Mouse (Mus musculus) neural tube, embryonic 12.5 days (tissue): Measurements from ENCODE around the gene Cyp2b10. TPM values are rescaled to one million over a fixed set of nuclear protein-coding genes. Genes with fewer than 3 reads are reported as not detected.
"Not testable (repeated sequence)": the region's sequence is repeated elsewhere in the genome, so short reads cannot be mapped to it uniquely, and the experiment has no call there.

Experiments
- ATAC-seq: fragments of 200-750 bp; cut with Nextera tagmentation; 2 replicates; pipeline ENCODE4 v1.8.0; 2017; ENCODE audit warnings: low read depth, mild to moderate bottlenecking, moderate TSS enrichment, moderate library complexity; ENCODE audit not compliant: low FRiP score
- H3K27ac ChIP-seq: fragments of 300-500 bp; sonication (generic); 2 replicates; pipeline ENCODE4 v1.5.1; 2016
- H3K27me3 ChIP-seq: fragments of 300-500 bp; sonication (generic); replicated peaks from 2 replicates; pipeline ENCODE4 v1.6.1; 2016; ENCODE audit warnings: mild to moderate bottlenecking
- H3K36me3 ChIP-seq: fragments of 300-500 bp; sonication (generic); 2 replicates; pipeline ENCODE4 v1.6.1; 2016; ENCODE audit warnings: mild to moderate bottlenecking
- H3K4me1 ChIP-seq: fragments of 300-500 bp; sonication (generic); 2 replicates; pipeline ENCODE4 v1.6.1; 2016
- H3K4me2 ChIP-seq: fragments of 300-500 bp; sonication (generic); replicated peaks from 2 replicates; pipeline ENCODE4 v1.6.1; 2016; ENCODE audit warnings: mild to moderate bottlenecking
- H3K4me3 ChIP-seq: fragments of 300-500 bp; sonication (generic); 2 replicates; pipeline ENCODE4 v1.5.1; 2016
- H3K9ac ChIP-seq: fragments of 300-500 bp; sonication (generic); 2 replicates; pipeline ENCODE4 v1.6.1; 2016; ENCODE audit warnings: mild to moderate bottlenecking
- H3K9me3 ChIP-seq: fragments of 300-500 bp; sonication (generic); 2 replicates; pipeline ENCODE4 v1.6.1; 2016; ENCODE audit warnings: mild to moderate bottlenecking
- WGBS: fragments of 180-500 bp; shearing (Covaris S2); methylation state at CpG from one replicate; pipeline ENCODE4 v1.1.7; 2016; 5-methylcytosine and 5-hydroxymethylcytosine counted together
- polyA plus RNA-seq: library from polyadenylated mRNA; unstranded; fragments of >200 nt; fragmentation: Nextera tagmentation; extraction: Ambion mirVana; gene quantifications from 2 replicates; pipeline ENCODE4 v1.2.1, GENCODE M21; 2016

The Cyp2b10 gene
- polyA plus RNA-seq, 1 experiment from 2014 or later, result not detected

DNA sequence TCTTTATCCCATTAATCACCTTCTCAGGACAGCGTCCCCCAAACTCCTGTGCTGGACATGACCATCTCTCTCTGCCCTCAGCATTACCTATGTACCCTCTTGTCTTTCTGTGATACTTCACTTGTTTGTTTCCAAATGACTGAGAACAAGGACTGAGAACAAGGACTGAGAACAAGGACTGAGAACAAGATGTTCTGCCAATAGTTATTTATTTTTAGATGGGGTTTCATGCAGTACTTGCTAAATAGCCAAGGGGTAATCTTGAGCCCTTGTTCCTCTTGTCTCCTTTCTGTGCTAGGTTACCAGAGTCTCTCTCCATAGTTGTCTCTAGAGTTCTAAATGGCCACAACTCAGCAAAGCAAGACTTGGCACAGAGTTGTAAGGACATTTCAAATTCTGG is 13.1 kb upstream of the Cyp2b10 start:
- H3K4me3 ChIP-seq, result no peak overlapping the region
- H3K4me2 ChIP-seq, result no peak overlapping the region
- no peak overlapping the region for H3K27ac ChIP-seq
- H3K9ac ChIP-seq, result no peak overlapping the region
- no peaks in the 10 kb centered on the region for H3K36me3 ChIP-seq
- no peaks in the 10 kb centered on the region for H3K4me1 ChIP-seq
- no peaks in the 10 kb centered on the region for H3K9me3 ChIP-seq
- no peak for ATAC-seq
- H3K27me3 ChIP-seq, result no peaks in the 10 kb centered on the region
- 86% methylated on average over 1 of the region's 1 CpGs for WGBS

DNA sequence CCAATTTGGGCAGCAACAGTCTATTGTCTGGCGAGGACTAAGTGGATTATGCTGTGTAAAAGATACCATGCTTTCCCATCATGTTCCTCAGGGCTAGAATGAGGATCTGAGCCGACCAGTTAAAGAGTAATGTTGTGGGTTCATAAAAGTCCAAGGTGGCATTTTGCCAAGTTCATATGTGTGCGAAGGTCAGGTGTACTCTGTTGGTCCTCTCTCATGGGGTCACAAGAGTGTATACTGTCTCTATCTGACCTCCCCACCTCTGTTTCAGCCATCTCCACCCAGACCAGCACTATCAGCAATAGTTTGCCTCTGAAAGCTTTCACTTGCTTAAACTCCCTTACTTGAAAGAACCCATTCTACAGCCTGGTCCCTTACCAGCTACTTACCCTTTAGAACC is 9.7 kb upstream of the Cyp2b10 start:
- Histone ChIP-seq H3K4me3 (no peak overlapping the region), H3K27ac (no peak overlapping the region), H3K27me3 (no peaks in the 10 kb centered on the region), H3K36me3 (no peaks in the 10 kb centered on the region), H3K4me2 (no peak overlapping the region), H3K9ac (no peak overlapping the region), H3K4me1 (no peaks in the 10 kb centered on the region), H3K9me3 (no peaks in the 10 kb centered on the region)
- no peak for ATAC-seq
- WGBS, result 84% methylated on average over 3 of the region's 3 CpGs

DNA sequence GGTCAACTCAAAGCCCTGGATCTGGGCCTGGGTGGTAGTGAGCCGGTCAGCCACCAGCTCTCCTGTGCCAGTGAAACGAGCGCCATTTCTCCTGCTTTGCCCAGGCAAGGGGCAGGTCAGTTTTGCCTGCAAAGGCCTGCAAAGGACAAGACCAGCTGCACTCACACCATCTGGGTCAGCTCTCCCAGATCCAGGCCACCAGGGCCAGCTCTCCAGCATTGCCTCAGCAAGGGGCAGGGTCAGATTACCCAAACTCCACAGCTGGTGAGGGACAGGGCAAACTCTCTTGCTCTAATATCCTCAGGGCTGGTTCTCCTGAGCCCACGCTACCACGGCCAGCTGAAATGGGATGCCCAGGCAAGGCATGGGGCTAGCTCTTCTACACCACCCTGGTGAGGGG is 4.3 kb upstream of the Cyp2b10 start:
- H3K4me3 ChIP-seq, result no peak overlapping the region

DNA sequence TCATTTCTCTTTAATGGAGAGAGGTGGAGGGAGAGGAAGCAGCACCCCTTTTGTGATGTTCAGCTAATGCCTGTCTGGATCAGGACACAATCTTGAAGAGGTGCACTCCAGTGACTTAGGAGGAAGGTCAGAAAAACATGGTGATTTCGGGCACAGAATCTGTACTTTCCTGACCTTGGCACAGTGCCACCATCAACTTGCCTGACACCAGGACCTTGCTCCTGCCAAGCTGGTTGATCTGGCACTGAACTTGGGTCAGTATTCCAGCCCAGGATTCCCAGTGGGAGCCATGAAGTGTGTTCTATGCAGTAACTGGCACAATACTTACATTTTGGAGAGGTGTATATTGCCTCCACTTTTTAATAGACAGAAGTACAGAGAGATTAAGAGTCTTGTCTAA is 2.3 kb upstream of the Cyp2b10 start:
- ATAC-seq, result no peak
- no peak overlapping the region for H3K9ac ChIP-seq
- H3K27me3 ChIP-seq, result no peaks in the 10 kb centered on the region
- no peaks in the 10 kb centered on the region for H3K4me1 ChIP-seq
- H3K4me3 ChIP-seq, result no peak overlapping the region
- H3K27ac ChIP-seq, result no peak overlapping the region
- WGBS, result 88% methylated on average over 1 of the region's 1 CpGs
- H3K4me2 ChIP-seq, result no peak overlapping the region
- H3K9me3 ChIP-seq, result no peaks in the 10 kb centered on the region
- no peaks in the 10 kb centered on the region for H3K36me3 ChIP-seq

More for the DNA sequence above, 4.3 kb upstream of the Cyp2b10 start:
- Histone ChIP-seq H3K9ac (no peak overlapping the region), H3K27me3 (no peaks in the 10 kb centered on the region), H3K4me2 (no peak overlapping the region), H3K9me3 (no peaks in the 10 kb centered on the region), H3K4me1 (no peaks in the 10 kb centered on the region), H3K27ac (no peak overlapping the region), H3K36me3 (no peaks in the 10 kb centered on the region)
- ATAC-seq, result no peak
- WGBS, result 80% methylated on average over 5 of the region's 5 CpGs

DNA sequence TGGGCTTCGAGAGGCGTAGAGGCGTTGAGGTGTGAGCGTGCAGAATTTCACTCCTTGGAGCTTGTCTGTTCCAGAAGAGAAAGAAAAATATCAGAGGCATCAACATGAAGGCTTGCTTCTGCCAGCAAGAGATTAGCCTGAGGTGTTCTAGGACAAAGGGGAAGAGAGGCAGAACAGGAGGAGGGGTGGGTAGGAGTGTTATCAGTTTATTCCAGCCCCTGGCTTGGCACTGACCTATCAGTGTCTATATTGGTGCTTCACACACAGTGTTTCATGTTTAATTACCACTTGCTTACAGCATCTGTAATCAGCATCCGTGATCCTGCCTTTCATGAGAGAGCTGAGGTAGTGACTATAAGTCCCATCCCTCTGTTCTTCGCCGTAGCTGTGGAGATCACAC is 644 bp downstream of the Cyp2b10 start:
- H3K4me1 ChIP-seq, result no peaks in the 10 kb centered on the region
- H3K4me2 ChIP-seq, result no peak overlapping the region
- no peaks in the 10 kb centered on the region for H3K36me3 ChIP-seq
- ATAC-seq, result no peak
- no peak overlapping the region for H3K4me3 ChIP-seq
- no peaks in the 10 kb centered on the region for H3K9me3 ChIP-seq
- H3K9ac ChIP-seq, result no peak overlapping the region
- no peak overlapping the region for H3K27ac ChIP-seq
- 88% methylated on average over 7 of the region's 7 CpGs for WGBS
- no peaks in the 10 kb centered on the region for H3K27me3 ChIP-seq

DNA sequence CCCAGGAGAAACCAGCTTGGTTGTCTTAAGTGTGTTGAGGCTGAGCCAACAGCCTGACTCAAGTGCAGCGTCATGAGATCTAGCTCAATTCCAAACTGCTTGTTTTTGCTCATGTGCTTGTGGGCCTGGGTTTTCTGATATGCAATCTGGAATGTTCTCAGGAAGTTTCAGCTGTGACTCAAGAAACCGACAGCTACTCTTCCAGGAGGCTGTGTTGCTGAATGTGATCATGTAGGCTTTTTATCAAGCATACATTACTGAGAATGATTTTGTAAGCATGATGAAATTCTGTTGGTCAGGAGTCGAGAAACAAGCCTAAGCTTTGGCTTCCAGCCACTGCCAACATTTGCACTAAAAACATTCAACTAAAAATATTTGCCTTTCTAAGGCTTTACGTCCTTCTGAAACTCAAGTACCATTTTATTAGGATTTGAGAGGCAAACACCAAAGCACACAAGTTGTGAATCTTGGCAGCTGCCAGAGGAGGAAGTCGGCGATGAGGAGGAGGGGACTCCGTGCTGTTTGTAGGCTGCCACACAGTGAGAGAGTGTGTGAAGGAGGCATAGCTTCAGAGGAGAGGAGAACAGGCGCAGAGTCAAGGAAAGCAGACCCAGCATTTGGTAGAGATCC is 4.8 kb downstream of the Cyp2b10 start:
- Histone ChIP-seq H3K36me3 (no peaks in the 10 kb centered on the region), H3K27ac (no peak overlapping the region), H3K27me3 (no peaks in the 10 kb centered on the region), H3K4me2 (no peak overlapping the region), H3K4me1 (no peaks in the 10 kb centered on the region), H3K4me3 (no peak overlapping the region), H3K9ac (no peak overlapping the region), H3K9me3 (peaks cover 5% of the 10 kb centered on the region; the same call in 1 of the 2 replicates)
- ATAC-seq, result no peak
- 76% methylated on average over 8 of the region's 8 CpGs for WGBS

DNA sequence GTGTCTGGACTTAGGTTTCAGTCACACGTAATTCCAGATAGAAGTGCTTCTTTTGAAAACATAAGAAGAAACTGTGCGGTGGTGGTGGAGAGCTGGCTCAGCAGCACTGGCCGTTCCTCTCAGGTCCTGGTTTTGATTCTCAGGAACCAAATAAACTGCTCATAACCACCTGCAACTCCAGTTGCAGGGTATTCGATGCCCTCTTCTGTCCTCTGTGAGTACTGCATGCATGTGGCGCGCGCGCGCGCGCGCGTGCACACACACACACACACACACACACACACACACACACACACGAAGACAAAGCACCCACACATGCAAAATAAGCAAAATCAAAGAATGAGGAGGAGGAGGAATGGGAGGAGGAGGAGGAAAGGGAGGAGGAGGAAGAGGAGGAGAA is 5.7 kb downstream of the Cyp2b10 start:
- WGBS, result 50% methylated on average over 14 of the region's 14 CpGs
- Histone ChIP-seq H3K27me3 (no peaks in the 10 kb centered on the region), H3K36me3 (no peaks in the 10 kb centered on the region), H3K9me3 (peaks cover 5% of the 10 kb centered on the region; the same call in 1 of the 2 replicates), H3K4me2 (no peak overlapping the region), H3K9ac (no peak overlapping the region), H3K4me3 (no peak overlapping the region), H3K27ac (no peak overlapping the region), H3K4me1 (no peaks in the 10 kb centered on the region)
- ATAC-seq, result no peak

DNA sequence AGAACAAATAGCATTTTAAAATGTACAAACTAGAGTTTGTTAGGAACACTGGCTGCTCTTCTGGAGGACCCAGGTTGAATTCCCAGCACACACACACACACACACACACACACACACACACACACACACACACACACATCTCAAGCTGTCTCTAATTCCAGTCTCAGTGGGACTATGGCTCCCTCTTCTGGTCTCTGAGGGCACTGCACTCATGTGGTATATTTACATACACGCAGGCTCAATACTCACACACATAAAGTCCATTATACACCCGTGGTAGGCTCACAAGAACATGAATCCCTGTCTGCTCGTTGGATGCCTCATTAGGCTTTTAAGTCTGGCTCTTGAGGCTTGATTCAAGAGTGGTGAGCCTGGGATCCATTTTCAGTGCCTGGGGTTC is 6.6 kb downstream of the Cyp2b10 start:
- Histone ChIP-seq H3K9me3 (peaks cover 5% of the 10 kb centered on the region; the same call in 1 of the 2 replicates), H3K4me2 (no peak overlapping the region), H3K27me3 (no peaks in the 10 kb centered on the region), H3K4me1 (no peaks in the 10 kb centered on the region), H3K4me3 (no peak overlapping the region), H3K9ac (no peak overlapping the region), H3K36me3 (no peaks in the 10 kb centered on the region), H3K27ac (no peak overlapping the region)
- 53% methylated on average over 3 of the region's 3 CpGs for WGBS
- no peak for ATAC-seq

DNA sequence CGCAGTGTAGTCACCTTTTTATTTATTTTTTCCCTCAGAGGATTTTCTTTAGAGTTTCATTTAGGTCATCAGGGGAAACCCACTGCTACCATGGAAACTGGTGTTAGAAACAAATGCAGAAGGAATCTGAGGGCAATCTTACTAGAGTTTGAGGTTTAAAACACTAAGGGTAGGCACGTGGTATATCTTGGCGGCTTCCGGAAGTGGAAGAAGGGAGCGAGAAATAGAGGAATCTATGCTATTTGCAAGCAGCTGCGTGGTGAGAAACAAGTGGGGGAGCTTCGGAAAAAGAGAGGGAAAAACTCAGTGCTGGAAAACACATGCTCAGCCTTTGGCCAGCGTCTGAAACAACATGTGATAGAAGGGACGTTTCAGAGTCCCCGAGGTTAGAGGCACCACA is 7.1 kb downstream of the Cyp2b10 start:
- no peaks in the 10 kb centered on the region for H3K4me1 ChIP-seq
- WGBS, result 78% methylated on average over 10 of the region's 10 CpGs

DNA sequence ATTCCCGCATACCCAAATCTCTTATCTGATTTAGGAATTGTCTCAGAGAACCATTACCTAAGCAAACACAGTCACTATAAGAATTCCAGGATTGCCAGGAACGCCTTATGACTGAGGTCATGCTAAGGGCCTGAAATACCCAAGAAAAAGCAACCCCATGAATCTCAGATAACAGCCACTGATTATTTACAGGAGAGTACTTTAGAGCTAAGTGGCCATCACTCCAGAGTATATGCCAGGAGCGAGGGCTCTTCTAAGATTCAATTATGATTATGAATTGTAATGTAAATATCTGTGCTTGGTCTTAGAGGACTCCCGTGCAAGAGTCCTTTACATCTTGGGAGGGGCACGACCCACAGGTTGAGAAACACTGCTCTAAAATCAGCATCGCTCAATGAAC is 10.0 kb downstream of the Cyp2b10 start:
- no peak overlapping the region for H3K27ac ChIP-seq
- no peak overlapping the region for H3K4me3 ChIP-seq
- H3K9ac ChIP-seq, result no peak overlapping the region
- no peaks in the 10 kb centered on the region for H3K27me3 ChIP-seq
- 77% methylated on average over 6 of the region's 6 CpGs for WGBS
- H3K36me3 ChIP-seq, result no peaks in the 10 kb centered on the region
- H3K4me2 ChIP-seq, result no peak overlapping the region
- H3K9me3 ChIP-seq, result peaks cover 5% of the 10 kb centered on the region; the same call in 1 of the 2 replicates
- ATAC-seq, result no peak
- H3K4me1 ChIP-seq, result no peaks in the 10 kb centered on the region

More for the DNA sequence above, 7.1 kb downstream of the Cyp2b10 start:
- Histone ChIP-seq H3K27ac (no peak overlapping the region), H3K4me2 (no peak overlapping the region), H3K36me3 (no peaks in the 10 kb centered on the region), H3K9me3 (peaks cover 5% of the 10 kb centered on the region; the same call in 1 of the 2 replicates), H3K27me3 (no peaks in the 10 kb centered on the region), H3K9ac (no peak overlapping the region), H3K4me3 (no peak overlapping the region)
- ATAC-seq, result no peak

DNA sequence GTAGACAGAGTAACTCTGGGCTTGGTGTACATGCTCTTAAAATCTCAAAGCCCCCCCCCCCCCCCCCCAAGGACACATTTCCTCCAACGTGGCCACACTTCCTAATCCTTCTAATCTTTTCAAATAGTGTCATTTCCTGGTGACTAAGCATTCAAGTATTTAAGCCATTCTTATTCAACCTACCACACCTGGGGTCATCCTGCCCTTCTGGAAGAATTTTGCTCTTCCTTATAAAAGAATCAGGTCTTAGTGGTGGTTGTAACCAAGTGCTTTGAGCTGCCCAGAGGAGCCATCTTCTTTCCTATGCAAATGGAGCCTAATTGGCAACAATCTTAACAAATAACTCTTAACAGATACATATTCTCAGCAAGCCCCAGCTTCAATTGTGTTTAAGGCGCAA is 12.6 kb downstream of the Cyp2b10 start:
- Histone ChIP-seq H3K4me3 (no peak overlapping the region), H3K27me3 (no peaks in the 10 kb centered on the region), H3K4me2 (no peak overlapping the region), H3K4me1 (no peaks in the 10 kb centered on the region), H3K9ac (no peak overlapping the region), H3K27ac (no peak overlapping the region), H3K36me3 (no peaks in the 10 kb centered on the region), H3K9me3 (0 out of 2 replicates have a peak, but pooled peaks cover 11% of the 10 kb centered on the region)
- 77% methylated on average over 2 of the region's 2 CpGs for WGBS
- no peak for ATAC-seq

DNA sequence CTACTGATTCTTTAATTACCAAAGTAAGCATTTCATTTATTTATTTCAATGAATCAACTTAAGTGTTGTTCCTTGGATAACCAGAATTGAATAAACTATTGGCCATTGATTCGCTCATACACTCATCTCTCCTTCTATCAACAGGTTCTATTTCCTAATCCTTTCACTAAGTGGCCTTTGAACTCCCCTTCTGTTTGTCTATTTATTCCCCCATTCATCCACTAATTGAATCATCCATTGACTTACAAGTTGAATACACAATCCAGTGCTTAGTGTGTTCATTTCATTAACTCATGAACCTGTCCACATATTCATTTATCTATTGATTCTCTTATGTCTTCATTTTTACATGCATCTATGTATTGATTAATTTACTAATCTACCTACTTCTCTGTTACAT is 18.7 kb downstream of the Cyp2b10 start:
- no peak overlapping the region for H3K9ac ChIP-seq
- H3K4me3 ChIP-seq, result no peak overlapping the region
- H3K36me3 ChIP-seq, result no peaks in the 10 kb centered on the region
- no peaks in the 10 kb centered on the region for H3K27me3 ChIP-seq
- ATAC-seq, result no peak
- H3K4me1 ChIP-seq, result no peaks in the 10 kb centered on the region
- no peak overlapping the region for H3K4me2 ChIP-seq
- no peak overlapping the region for H3K27ac ChIP-seq
- H3K9me3 ChIP-seq, result 0 out of 2 replicates have a peak, but pooled peaks cover 6% of the 10 kb centered on the region
- 85% methylated on average over 1 of the region's 1 CpGs for WGBS

DNA sequence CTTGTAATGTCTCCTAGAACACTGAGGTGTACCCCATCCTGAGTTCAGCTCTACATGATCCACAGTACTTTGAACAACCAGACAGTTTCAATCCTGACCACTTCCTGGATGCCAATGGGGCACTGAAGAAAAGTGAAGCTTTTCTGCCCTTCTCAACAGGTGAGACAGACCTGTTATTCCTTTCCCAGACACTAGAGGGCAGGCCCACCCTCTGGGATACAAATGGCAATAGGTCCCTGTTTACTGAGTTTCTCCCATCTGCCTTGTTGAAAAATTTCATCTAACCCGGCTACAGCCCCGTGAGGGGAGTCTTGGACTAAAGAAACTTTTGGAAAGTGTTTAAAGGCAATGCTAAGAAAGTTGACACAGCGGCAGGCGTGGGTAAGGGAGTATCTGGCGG is 19.9 kb downstream of the Cyp2b10 start:
- not testable (repeated sequence) for H3K36me3 ChIP-seq, H3K9ac ChIP-seq, H3K9me3 ChIP-seq, H3K4me2 ChIP-seq, ATAC-seq, H3K4me3 ChIP-seq, H3K27me3 ChIP-seq, H3K27ac ChIP-seq, H3K4me1 ChIP-seq
- WGBS, result 58% methylated on average over 5 of the region's 5 CpGs
